Comparison of ENCODE assay signal across 10 mouse cellular contexts in genomic region chr13:94037313-94038051, GRCm38 (mm10). TPM values are rescaled to one million over a fixed set of nuclear protein-coding genes. Genes with fewer than 3 reads are reported as not detected.
DNase-seq lines count a peak whose midpoint lies in the region; ATAC-seq lines count a peak whose summit lies in the region.
"Had no signal": no experiment of that assay in that cellular context is flagged by ENCODE, and none has a peak within 500 bp of the region (broad histone marks: within the 10 kb centered on the region; RNA-seq: fewer than 3 reads in every experiment).

No protein-coding gene starts in this region.

- H3K4me2 ChIP-seq in hindbrain, embryonic 16.5 days (ENCODE audit: low read length): no peak overlapping the region
- no peak overlapping the region; the same call in 1 of the 2 replicates for H3K4me2 ChIP-seq in heart, embryonic 16.5 days (ENCODE audit: low read depth, low read length)
- no peak overlapping the region for H3K4me2 ChIP-seq in limb, embryonic 15.5 days
- H3K4me2 ChIP-seq: limb, embryonic 13.5 days; neural tube, embryonic 12.5 days had no signal

- peak overlapping the region; percentile 29; the same call in 1 of the 2 replicates for H3K27ac ChIP-seq in hindbrain, embryonic 10.5 days
- H3K27ac ChIP-seq in hindbrain, embryonic 16.5 days (ENCODE audit: low read depth, low read length): no peak overlapping the region
- peak overlapping the region; percentile 72 for H3K27ac ChIP-seq in embryonic facial prominence, embryonic 10.5 days (replicated peaks)
- H3K27ac ChIP-seq in heart, embryonic 16.5 days (ENCODE audit: low read length): peak overlapping the region; percentile 78
- H3K27ac ChIP-seq in limb, embryonic 15.5 days: peak overlapping the region; percentile 39; the same call in 1 of the 2 replicates
- H3K27ac ChIP-seq: limb, embryonic 13.5 days; neural tube, embryonic 12.5 days had no signal

- WGBS in hindbrain, embryonic 10.5 days: 63% methylated on average over 6 of the region's 6 CpGs
- WGBS in hindbrain, embryonic 16.5 days: 30% methylated on average over 6 of the region's 6 CpGs
- WGBS in embryonic facial prominence, embryonic 10.5 days: 65% methylated on average over 6 of the region's 6 CpGs
- 25% methylated on average over 6 of the region's 6 CpGs for WGBS in heart, embryonic 16.5 days
- WGBS in limb, embryonic 15.5 days: 42% methylated on average over 6 of the region's 6 CpGs

- peaks cover 13% of the 10 kb centered on the region for H3K4me1 ChIP-seq in hindbrain, embryonic 10.5 days (replicated peaks)
- H3K4me1 ChIP-seq in hindbrain, embryonic 16.5 days (ENCODE audit: control insufficient read depth, insufficient read depth, low read depth, low read length): peaks cover 7% of the 10 kb centered on the region
- peaks cover 25% of the 10 kb centered on the region for H3K4me1 ChIP-seq in embryonic facial prominence, embryonic 10.5 days
- H3K4me1 ChIP-seq in heart, embryonic 16.5 days (ENCODE audit: control insufficient read depth, insufficient read depth, low read length): peaks cover 13% of the 10 kb centered on the region
- H3K4me1 ChIP-seq in limb, embryonic 15.5 days: peaks cover 6% of the 10 kb centered on the region; the same call in 1 of the 2 replicates
- H3K4me1 ChIP-seq: limb, embryonic 13.5 days had no signal

- DNase-seq in hindbrain, embryonic 10.5 days (ENCODE audit: low spot score): no peak
- DNase-seq in embryonic facial prominence, embryonic 10.5 days (ENCODE audit: low spot score): no peak
- no peak for DNase-seq in ovary, postnatal 36 days (ENCODE audit: low spot score)
- no peak for DNase-seq in right cerebral cortex, postnatal 4 days
- DNase-seq in right cerebral cortex, postnatal 10 days (ENCODE audit: low spot score in 2 of 2): no peak

- no peak for ATAC-seq in hindbrain, embryonic 16.5 days
- ATAC-seq in heart, embryonic 16.5 days (replicated peaks; ENCODE audit: extremely low read depth, insufficient read depth, low FRiP score): peak; percentile 65; the same call in 1 of the 2 replicates
- ATAC-seq in limb, embryonic 15.5 days (ENCODE audit: insufficient number of reproducible peaks, low FRiP score, low TSS enrichment, low read depth): no peak

- H3K4me3 ChIP-seq in hindbrain, embryonic 10.5 days: no peak overlapping the region
- H3K4me3 ChIP-seq in hindbrain, embryonic 16.5 days (ENCODE audit: low read length): no peak overlapping the region
- no peak overlapping the region for H3K4me3 ChIP-seq in embryonic facial prominence, embryonic 10.5 days
- H3K4me3 ChIP-seq in heart, embryonic 16.5 days (ENCODE audit: low read length): no peak overlapping the region
- H3K4me3 ChIP-seq in limb, embryonic 15.5 days: no peak overlapping the region
- H3K4me3 ChIP-seq: limb, embryonic 13.5 days; neural tube, embryonic 12.5 days had no signal

- no peak overlapping the region for H3K9ac ChIP-seq in hindbrain, embryonic 16.5 days (ENCODE audit: low read depth, low read length)
- H3K9ac ChIP-seq in heart, embryonic 16.5 days (ENCODE audit: low read length): peak overlapping the region; percentile 38; the same call in 1 of the 2 replicates
- no peak overlapping the region for H3K9ac ChIP-seq in limb, embryonic 15.5 days
- H3K9ac ChIP-seq: limb, embryonic 13.5 days; neural tube, embryonic 12.5 days had no signal

- no peaks in the 10 kb centered on the region for H3K9me3 ChIP-seq in hindbrain, embryonic 10.5 days
- H3K9me3 ChIP-seq in hindbrain, embryonic 16.5 days (ENCODE audit: control insufficient read depth, low read length): no peaks in the 10 kb centered on the region
- no peaks in the 10 kb centered on the region for H3K9me3 ChIP-seq in embryonic facial prominence, embryonic 10.5 days
- no peaks in the 10 kb centered on the region for H3K9me3 ChIP-seq in heart, embryonic 16.5 days (replicated peaks; ENCODE audit: control insufficient read depth, low read length)
- no peaks in the 10 kb centered on the region for H3K9me3 ChIP-seq in limb, embryonic 15.5 days
- H3K9me3 ChIP-seq: limb, embryonic 13.5 days; neural tube, embryonic 12.5 days had no signal

- H3K27me3 ChIP-seq in hindbrain, embryonic 10.5 days (ENCODE audit: insufficient read depth, poor library complexity, severe bottlenecking): no peaks in the 10 kb centered on the region
- no peaks in the 10 kb centered on the region for H3K27me3 ChIP-seq in hindbrain, embryonic 16.5 days (replicated peaks; ENCODE audit: control insufficient read depth, insufficient read depth, low read length)
- H3K27me3 ChIP-seq in embryonic facial prominence, embryonic 10.5 days (replicated peaks; ENCODE audit: low read depth, poor library complexity, severe bottlenecking): no peaks in the 10 kb centered on the region
- H3K27me3 ChIP-seq in heart, embryonic 16.5 days (ENCODE audit: control insufficient read depth, insufficient read depth, low read length): no peaks in the 10 kb centered on the region
- no peaks in the 10 kb centered on the region for H3K27me3 ChIP-seq in limb, embryonic 15.5 days
- H3K27me3 ChIP-seq: limb, embryonic 13.5 days; neural tube, embryonic 12.5 days had no signal

- no peaks in the 10 kb centered on the region for H3K36me3 ChIP-seq in hindbrain, embryonic 10.5 days
- no peaks in the 10 kb centered on the region for H3K36me3 ChIP-seq in hindbrain, embryonic 16.5 days (ENCODE audit: control insufficient read depth, insufficient read depth, low read length)
- H3K36me3 ChIP-seq in embryonic facial prominence, embryonic 10.5 days (replicated peaks): no peaks in the 10 kb centered on the region
- no peaks in the 10 kb centered on the region for H3K36me3 ChIP-seq in heart, embryonic 16.5 days (ENCODE audit: control insufficient read depth, insufficient read depth)
- H3K36me3 ChIP-seq in limb, embryonic 15.5 days: no peaks in the 10 kb centered on the region
- H3K36me3 ChIP-seq: limb, embryonic 13.5 days; neural tube, embryonic 12.5 days had no signal

RNA-seq across cellular contexts. Expression of gene Lhfpl2, which starts 20.1 kb away (rescaled TPM):
- 19.7 and 20.9 TPM in 2 replicates for polyA plus RNA-seq in hindbrain, embryonic 10.5 days (2016; fragmentation: Nextera tagmentation; extraction: Ambion mirVana)
- 21.0 and 21.6 TPM in 2 replicates for polyA plus RNA-seq in hindbrain, embryonic 16.5 days (2015; fragmentation: Nextera tagmentation; extraction: Ambion mirVana)
- polyA plus RNA-seq in embryonic facial prominence, embryonic 10.5 days (2016; fragmentation: Nextera tagmentation; extraction: Ambion mirVana): 31.1 and 34.2 TPM in 2 replicates
- 23.4 and 23.7 TPM in 2 replicates for polyA plus RNA-seq in heart, embryonic 16.5 days (2015; fragmentation: Nextera tagmentation; extraction: Ambion mirVana)
- polyA plus RNA-seq in limb, embryonic 15.5 days (2015; fragmentation: Nextera tagmentation; extraction: Ambion mirVana): 74.3 and 75.2 TPM in 2 replicates
